Mouse (Mus musculus) urinary bladder, postnatal 10 days (tissue): ENCODE data around the gene Olfr1317.

Experiments used
- DNase-seq: peaks from one replicate; pipeline ENCODE4 v3.0.0; 2022; ENCODE audit warnings: low spot score

The Olfr1317 gene

DNA sequence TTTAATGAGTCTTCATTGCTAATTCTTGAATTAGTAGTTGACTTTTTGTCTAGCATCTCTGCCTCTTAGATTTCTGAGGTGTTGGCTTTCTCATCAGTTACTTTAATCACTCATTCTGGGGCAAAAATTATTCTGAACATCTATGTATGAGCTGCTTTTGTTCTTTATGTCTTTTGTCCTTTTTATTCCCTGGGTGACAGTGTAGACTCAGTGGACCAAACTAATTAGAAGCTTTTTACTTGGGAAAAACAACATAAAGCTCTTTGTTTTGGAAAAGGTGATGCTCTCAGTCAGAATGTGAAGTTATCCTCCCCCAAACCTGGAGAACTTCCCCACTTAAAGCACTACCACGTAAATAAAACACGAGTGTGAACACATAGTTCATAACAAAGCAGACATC lies at the start of gene Olfr1317:
Gene Olfr1317 (plus strand): TSS at position 301 of the 400 bp plus-strand sequence.
- DNase-seq, result no peak

DNA sequence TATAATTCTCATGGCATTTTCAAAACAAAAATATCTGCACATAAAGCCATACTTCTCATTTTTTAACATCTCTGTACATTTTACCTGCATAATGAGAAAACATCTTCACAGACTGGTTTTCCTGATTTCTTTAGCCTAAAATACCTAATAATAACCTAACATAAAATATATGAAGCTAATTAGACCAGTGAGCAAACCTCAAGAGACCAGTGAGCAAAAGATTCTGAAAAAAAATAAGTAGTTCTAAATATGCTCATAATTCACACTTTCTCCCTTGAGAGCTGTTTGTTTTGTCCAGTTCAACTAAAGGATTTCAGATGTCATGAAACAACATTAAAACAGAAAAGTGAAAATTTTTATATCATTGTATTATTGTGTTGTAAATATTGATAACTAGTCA lies 43.4 kb upstream of the Olfr1317 start, which contains the start of gene Olfr1314:
Gene Olfr1314 (minus strand): TSS at position 101 of the 400 bp plus-strand sequence.
- no peak for DNase-seq

DNA sequence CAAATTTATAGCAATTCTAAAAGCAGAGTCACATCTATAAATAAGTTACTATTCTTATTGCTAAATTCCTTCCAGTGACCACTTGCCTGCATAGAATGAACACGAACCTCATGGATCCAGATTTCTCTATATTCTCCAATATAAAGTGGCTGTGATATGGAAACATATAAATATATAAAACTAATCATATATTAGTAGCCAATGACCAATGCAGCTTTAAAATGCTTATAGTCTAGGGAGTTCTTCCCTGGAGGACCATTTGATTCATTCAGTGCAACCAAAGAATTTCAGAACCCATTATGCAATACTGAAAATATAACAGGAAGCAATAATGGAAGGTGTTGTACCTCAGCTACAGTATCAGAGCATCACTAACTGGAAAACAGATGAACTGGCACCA lies 24.8 kb upstream of the Olfr1317 start, which contains the start of gene Olfr1315-ps1:
Gene Olfr1315-ps1 (minus strand): TSS at position 101 of the 400 bp plus-strand sequence.
- DNase-seq, result no peak

DNA sequence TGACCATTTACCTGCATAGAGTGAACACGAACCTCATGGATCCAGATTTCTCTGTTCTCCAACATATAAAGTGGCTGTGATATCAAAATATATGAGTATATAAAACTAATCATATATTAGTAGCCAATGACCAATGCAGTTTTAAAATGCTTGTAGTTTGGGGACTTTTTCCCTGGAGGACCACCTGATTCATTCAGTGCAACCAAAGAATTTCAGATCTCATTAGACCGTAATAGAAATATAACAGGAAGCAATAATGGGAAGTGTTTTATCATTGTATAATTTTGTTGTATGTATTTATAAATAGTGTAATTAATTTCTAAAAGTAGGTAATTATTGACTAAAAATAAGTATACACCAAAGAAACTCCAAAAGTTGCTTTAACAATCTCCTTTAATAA lies 5.3 kb upstream of the Olfr1317 start, which contains the start of gene Olfr1316:
Gene Olfr1316 (minus strand): TSS at position 101 of the 400 bp plus-strand sequence.
- no peak for DNase-seq

DNA sequence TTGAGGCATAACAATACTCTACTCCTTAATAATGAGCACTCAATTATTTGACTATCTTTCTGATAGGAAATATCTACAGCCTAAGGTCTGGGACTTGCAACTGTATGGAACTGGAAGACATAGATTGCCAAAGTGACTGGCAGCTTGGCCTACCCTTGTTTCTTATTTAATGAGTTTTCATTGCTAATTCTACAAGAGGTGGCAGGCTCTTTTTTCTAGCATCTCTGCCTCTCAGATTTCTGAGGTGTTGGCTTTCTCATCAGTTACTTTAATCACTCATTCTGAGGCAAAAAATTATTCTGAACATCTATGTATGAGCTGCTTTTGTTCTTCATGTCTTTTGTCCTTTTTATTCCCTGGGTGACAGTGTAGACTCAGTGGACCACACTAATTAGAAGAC lies 13.8 kb downstream of the Olfr1317 start, which contains the start of gene Olfr1318:
Gene Olfr1318 (plus strand): TSS at position 301 of the 400 bp plus-strand sequence.
- DNase-seq, result no peak
